Mouse (Mus musculus) ovary, postnatal 10 days (tissue): Measurements from ENCODE around the gene Smarcd1.

Source experiments
- DNase-seq: peaks from one replicate; pipeline ENCODE4 v3.0.0; 2022; ENCODE audit warnings: low spot score

Gene Smarcd1

GRCm38 (mm10) chr15:99701999-99702900 is at the start of gene Smarcd1:
Gene Smarcd1 (plus strand): TSS chr15:99702129.
- DNase-seq = peak; percentile 95

- no peak for DNase-seq
These were observed 48.6 kb upstream of the Smarcd1 start for GRCm38 (mm10) chr15:99653291-99653690.

- no peak for DNase-seq
These were observed 48.1 kb upstream of the Smarcd1 start for GRCm38 (mm10) chr15:99653876-99654275.

- no peak for DNase-seq
These were observed 46.0 kb upstream of the Smarcd1 start for GRCm38 (mm10) chr15:99655956-99656355.

- DNase-seq = no peak
These were observed 43.5 kb upstream of the Smarcd1 start for GRCm38 (mm10) chr15:99658437-99658836.

GRCm38 (mm10) chr15:99661121-99661830 is 40.7 kb upstream of the Smarcd1 start:
- DNase-seq = no peak

GRCm38 (mm10) chr15:99662371-99662770 is 39.6 kb upstream of the Smarcd1 start:
- no peak for DNase-seq

GRCm38 (mm10) chr15:99663964-99664599 is 37.8 kb upstream of the Smarcd1 start:
- no peak for DNase-seq

GRCm38 (mm10) chr15:99664600-99665451 is 37.1 kb upstream of the Smarcd1 start:
- DNase-seq = no peak

GRCm38 (mm10) chr15:99667544-99667943 is 34.4 kb upstream of the Smarcd1 start:
- DNase-seq = no peak

GRCm38 (mm10) chr15:99668881-99669280 is 33.0 kb upstream of the Smarcd1 start:
- peak; percentile 51 for DNase-seq

- DNase-seq = no peak
These were observed 32.5 kb upstream of the Smarcd1 start for GRCm38 (mm10) chr15:99669392-99669791.

GRCm38 (mm10) chr15:99670154-99670821 is 31.6 kb upstream of the Smarcd1 start, which contains the start of gene Asic1:
Gene Asic1 (plus strand): TSS chr15:99670368.
- DNase-seq = peak; percentile 36

- DNase-seq = no peak
These were observed 30.8 kb upstream of the Smarcd1 start for GRCm38 (mm10) chr15:99670964-99671670.

GRCm38 (mm10) chr15:99671783-99672182 is 30.1 kb upstream of the Smarcd1 start:
- no peak for DNase-seq

GRCm38 (mm10) chr15:99674866-99675265 is 27.1 kb upstream of the Smarcd1 start:
- DNase-seq = no peak

- DNase-seq = no peak
These were observed 24.8 kb upstream of the Smarcd1 start for GRCm38 (mm10) chr15:99677089-99677488.

- no peak for DNase-seq
These were observed 23.7 kb upstream of the Smarcd1 start for GRCm38 (mm10) chr15:99678063-99678800.

- no peak for DNase-seq
These were observed 22.9 kb upstream of the Smarcd1 start for GRCm38 (mm10) chr15:99679008-99679407.

- no peak for DNase-seq
These were observed 19.0 kb upstream of the Smarcd1 start for GRCm38 (mm10) chr15:99682880-99683279.
